Mouse (Mus musculus): Measurements from ENCODE around the gene Cox15. TPM values are rescaled to one million over a fixed set of nuclear protein-coding genes. Genes with fewer than 3 reads are reported as not detected.

Gene Cox15
- total RNA-seq, 2 experiments from 2014 or later = 34.9 to 44.9 TPM

DNA sequence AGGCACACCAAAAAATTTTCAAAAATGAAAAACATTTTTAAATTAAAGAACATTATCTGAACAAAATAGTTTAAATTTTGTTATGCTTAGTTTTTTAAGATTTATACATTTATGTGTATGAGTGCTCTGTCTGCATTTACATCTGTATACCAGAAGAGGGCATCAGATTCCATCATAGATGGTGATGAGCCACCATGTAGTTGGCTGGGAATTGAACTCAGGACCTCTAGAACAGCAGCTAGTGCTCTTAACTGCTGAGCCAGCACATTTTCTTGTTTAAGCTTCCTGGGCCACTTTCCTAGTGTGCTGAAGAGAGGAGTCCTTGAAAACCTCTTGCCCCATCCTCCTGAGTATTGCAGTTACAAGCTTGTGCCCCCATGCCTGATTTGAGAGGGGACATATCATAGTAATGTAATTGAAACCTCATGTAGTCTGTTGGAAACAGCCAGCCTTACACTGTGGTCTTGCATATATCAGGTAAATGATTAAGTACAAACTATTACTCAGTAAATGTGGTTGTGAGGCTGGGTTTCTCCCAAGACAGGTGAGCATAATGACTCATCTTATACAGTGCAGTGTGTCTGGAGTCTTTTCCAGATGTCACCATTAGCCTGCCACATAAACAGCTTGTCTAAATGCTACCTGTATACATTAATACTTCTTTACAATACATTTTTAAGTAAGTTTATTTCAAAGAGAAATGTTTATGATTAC is 8.9 kb upstream of the Cox15 start:
- DNase-seq = no peak

DNA sequence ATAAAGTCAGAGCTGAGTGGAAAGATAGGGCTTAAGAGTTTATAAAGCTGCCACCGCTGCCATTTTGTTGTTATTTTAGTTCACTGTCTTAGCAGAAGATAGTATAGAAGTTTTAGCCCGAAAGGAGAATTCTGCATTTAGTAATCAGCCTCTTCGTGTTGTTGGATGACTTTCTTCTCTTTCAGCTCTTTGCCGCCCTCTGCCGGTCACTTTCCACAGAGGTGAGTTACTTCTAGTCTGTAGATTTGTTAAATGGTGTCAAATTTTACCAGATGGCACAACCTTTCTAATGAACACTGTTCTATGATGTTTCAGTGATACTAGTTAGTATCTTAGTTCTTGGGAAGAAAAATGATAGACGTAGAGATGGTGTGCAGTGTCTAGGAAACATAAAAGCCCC is 7.7 kb upstream of the Cox15 start:
- DNase-seq = peak; percentile 84

DNA sequence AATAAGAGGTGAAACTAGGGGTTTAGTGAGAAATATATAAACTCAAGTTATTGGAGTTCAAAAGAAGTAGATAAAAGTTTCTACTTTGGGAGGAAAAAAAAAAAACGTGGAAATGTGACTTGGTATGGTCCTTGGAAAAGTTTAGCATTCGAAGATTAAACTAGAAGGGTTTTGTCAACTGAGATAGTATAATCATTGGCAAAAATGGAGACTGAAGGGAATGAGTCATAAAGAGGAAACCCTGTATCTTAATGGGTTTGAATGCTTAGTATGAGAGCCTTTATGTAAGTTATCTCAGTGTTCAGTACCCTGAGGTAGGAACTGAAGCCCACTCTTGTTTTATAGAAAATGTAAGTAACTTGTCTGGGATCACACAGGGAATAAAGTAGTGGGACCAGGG is 2.1 kb upstream of the Cox15 start:
- no peak for DNase-seq

DNA sequence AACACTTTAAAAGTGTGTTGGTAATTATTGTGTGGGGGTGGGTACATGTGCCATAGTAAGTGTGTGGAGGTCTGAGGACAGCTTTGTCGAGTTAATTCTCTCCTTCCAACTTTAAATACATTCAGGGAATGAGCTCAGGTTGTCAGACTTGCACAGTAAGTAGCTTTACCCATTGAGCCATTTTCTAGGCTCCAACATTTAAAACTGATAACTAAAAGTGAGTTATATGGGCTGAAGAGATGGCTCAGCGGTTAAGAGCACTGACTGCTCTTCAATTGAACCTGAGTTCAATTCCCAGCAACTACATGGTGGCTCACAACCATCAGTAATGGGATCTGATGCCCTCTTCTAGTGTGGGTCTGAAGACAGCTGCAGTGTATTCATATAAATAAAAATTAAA is 1.4 kb upstream of the Cox15 start:
- no peak for DNase-seq

DNA sequence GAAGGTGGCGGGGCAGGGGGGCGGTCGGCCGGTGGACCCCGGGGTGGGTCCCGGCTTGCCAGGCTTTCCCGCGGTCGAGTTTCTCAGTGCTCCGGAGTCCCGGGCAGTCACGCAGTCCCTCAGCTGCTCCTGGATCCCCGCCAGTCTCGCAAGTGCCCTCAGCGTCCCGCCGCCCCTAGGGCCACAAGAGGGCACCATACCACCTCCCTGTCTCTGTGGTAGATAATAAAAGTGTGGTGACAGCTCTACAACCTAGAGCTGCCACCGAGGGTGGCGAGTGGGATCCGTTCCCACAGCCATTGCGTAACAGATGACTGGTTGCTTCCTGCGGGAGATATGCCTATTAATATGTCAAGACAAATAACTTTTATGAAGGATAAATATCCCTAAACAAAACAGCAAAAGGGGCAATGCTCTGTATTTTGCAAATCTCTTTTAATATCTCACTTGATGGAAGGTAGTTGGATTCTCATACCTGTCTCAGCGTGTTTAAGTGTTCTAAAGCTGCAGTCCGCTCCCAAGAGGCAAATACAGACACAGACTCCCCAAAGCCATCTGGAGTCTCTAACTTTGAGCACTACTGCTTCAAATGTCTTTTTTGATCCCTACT is 531 bp upstream of the Cox15 start:
- DNase-seq = peak; percentile 95

DNA sequence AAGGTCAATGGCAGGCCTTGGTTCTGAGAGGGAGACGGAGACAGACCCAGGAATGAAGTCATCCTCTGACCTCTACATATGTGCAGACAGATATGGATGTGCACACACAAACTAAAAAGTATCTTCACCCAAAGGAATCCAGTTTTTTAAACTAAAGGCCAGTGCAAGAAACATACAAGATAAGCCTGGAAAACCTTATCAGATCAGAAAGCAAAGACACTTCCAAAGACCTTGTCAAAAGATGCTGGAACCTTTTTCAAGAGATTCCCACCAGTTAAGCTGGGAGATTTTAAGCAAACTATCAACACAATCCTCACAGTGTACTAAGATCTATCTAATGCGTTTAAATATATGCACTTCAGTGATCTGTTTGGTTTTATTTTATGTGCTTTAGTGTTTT is 2.8 kb downstream of the Cox15 start:
- DNase-seq = no peak

DNA sequence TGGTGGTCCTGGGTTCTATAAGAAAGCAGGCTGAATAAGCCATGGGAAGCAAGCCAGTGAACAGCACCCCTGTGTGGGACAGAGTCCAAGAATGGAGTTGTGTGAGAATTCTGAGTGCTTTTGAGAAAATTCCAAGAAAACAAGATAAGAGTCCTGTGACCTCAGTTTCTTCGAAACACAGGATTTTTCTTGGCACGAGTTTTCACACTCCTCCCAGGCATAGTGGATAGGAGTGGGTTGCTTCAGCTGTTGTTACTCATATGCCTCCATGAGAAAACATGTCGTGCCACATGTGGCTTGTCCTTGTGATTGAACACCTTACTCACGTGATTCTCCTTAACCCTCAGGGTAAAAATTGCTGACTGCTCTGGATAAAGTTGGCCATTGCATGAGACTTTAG is 4.9 kb downstream of the Cox15 start:
- DNase-seq = no peak

DNA sequence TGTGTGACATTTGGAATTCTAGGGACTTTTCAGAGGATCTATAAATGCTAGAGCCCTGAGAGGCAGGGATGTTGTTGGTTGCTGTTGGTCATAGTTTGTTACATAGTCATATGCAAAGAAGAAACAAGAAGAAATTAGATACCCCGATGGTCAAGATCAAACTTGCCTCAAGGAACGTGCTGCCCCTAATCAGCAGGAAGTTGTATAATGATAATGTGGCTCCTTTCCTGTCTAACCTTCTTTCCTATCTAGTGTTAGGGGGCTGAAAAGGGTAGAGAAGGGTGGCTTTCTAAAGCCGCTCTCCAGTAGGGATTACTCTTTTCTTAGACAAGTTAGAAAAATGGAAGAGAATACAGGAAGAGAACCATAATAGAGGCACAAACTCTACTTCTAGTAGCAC is 7.1 kb downstream of the Cox15 start:
- no peak for DNase-seq

DNA sequence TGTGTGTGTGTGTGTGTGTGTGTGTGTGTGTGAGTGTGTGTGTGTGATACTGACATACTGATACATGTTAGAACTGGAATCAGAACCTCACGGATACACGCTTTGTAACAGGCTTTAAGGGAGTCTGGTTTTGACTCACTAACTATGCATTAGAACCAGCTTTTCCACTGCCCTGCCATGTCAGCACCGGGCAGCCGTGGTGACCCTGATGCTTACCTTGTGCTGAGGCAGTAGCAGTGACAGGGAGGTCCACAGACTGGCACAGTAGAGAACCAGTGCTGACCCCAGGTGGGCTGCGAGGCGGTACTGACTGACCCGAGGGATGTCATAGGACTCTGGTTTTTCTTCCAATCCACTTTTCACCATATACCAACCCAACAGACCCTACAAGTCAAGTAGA is 9.4 kb downstream of the Cox15 start:
- no peak for DNase-seq

DNA sequence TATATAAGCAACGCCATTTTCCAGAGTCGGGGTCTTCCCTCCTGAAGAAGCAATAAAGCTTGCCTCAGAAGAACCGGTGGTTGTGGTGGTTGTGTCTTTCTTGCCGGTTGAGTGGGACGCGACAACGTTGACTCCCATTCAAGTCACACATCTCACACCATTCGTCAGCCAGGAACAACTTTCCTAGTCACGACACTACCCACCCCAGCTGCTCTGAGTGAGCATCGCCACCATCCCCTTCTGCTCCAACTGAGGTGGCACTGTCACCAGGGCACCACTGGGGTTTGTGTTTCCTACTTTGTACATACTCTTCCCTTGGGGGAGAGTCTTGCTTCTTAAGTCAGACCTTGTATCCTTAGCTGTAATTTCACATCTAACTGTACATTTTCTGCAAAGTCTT is 14.4 kb downstream of the Cox15 start:
- no peak for DNase-seq

DNA sequence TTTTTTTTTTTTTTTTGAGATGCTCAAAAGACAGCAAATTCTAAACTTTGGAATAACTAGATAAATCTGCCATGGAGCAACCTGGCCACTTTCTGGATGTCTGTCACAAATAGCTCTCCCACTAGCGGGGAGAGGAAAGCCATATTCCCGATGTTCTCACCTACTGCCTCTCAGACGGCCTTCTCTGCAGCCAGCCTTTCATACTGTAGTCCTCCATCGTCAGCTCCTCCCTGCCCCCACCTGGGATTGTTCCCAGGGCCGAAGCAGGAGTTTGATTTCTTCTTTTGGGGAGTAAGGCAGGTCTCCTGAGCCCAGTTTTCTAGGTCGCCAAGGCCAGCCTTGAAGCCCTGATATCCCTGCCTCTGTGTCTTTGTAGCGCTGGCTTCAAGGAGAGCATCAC is 21.6 kb downstream of the Cox15 start:
- DNase-seq = no peak

DNA sequence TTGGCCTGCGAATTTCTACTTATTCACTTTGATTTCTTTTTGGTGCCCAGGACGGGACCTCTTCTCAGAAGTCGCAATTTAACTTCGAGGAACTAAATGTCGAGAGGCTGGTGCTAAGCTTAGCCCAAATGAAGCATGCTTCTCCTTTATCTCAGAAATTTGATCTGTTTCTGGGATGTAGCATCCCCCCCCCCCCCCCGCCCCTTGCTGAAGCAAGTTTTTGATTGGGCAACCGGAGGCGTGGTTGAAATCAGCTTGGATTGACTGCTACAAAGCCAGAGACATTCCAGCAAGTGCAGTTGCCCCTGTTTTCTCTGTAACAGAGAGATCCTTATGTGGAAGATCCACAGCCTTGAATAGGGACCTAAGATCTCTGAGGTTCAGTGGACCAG is 22.8 kb downstream of the Cox15 start:
- DNase-seq = no peak

DNA sequence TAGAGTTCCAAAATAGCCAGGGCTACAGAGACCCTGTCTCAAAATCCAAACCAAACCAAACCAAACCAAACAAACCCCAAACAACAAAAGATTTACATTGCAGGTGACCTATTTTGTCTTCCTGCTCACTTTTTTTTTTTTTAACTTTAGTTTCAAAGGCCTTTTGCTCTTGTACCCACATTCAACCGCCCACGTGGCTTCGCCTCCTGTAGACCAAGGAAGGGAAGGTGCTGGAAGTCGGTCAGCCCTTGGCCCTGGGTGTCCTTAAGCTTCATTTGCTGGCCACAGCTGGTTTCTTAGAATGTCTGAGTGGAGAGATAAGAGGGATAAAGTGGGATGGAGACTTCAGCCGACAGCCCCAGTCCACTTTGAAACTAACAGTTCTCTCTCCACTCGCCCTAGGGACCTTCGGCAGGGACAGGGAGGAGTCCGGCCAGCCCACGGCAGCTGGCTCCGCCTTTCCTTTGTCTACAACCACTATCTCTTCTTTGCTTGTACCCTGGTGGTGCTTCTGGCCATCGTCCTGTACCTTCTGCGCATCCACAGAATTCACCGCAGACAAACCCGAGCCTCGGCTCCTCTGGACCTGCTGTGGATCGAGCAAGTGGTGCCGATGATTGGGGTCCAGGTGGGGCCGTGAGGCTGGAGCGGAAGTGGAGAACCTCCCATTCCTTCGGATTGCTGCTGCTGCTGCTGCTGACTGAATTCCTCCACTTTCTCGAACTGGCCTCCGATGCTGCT is 23.3 kb downstream of the Cox15 start:
- peak; percentile 30 for DNase-seq

DNA sequence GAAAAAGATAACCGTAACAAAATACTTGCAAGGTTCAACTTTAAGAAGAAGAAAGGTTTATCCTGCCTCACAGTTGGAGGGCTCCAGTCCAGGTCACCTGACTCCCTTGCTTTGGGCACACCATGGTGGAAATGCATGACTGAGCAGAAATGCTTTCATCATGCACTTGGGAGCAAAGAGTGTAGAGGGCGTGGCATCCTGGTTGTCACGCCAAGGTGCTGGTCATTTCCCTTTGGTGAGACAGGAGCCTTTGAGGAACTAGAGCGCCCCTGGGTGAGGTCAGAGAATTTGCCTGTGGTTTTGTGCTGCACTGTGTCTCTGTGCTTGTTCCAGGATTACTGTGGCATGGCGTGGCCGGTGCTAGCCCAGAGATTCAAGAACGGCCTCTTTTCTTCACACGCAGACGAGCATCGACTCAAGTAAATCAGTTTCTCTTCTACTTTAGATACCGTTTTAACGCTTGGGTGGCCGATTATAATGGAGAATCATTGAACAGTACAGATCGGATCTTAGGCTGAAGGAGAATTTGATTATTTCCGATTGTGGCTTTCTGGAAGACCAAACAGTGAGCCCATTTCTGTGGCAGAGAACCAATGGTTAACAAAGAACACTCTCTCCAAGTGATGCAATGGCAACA is 26.2 kb downstream of the Cox15 start:
- DNase-seq = no peak

DNA sequence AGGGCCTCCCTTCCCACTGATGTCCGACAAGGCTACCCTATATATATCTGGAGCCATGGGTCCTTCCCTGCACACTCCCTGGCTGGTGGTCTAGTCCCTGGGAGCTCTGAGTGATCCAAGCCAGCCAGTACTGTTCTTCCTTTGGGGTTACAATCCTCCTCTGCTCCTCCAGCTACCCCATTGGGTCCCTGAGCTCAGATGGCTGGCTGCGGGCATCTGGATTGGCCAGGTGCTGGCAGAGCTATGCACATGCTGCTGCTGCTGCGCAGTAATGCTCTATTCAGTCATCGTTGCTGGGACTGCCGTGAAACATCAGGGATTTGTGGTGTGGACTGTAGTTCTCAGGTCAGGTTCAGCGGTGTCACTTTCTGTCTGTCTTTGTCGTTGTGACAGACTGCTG is 28.0 kb downstream of the Cox15 start:
- no peak for DNase-seq

DNA sequence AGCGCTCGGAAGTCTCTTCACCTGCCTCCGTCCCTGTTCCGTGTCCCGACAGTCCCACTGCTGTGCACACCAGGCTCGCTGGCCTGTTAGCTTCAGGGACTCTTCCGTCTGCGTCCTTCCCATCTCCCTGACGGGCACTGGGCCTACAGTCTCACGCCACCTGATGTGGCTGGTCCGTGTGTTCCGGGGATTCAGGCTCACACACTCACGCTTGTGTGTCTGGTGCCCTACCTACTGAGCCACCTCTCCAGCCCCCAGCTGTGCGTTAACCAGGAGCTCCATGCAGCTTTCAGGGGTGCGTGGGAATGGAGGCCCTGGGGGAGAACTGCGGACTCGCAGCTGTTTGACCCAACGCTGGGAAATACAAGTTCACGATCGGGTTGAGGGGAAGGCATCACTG is 28.6 kb downstream of the Cox15 start:
- DNase-seq = no peak

DNA sequence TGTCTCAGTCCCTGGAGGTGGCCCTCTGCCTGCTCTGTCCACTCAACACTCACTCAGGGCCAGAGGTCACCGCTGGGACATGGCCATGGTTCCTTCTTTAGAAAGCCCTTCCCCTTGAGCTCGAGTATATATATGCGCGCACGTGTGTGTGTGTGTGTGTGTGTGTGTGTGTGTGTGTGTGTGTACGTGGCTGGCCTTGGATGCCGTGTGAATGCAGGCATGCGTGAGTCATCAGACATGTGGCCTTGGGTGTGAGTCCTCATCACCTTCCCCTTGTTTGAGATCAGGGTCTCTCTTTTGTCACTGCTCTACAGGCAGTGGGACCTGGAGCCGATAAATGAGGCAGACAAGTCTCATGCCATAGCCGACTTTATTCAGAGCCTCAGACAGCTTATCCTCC is 29.3 kb downstream of the Cox15 start:
- peak; percentile 57 for DNase-seq

DNA sequence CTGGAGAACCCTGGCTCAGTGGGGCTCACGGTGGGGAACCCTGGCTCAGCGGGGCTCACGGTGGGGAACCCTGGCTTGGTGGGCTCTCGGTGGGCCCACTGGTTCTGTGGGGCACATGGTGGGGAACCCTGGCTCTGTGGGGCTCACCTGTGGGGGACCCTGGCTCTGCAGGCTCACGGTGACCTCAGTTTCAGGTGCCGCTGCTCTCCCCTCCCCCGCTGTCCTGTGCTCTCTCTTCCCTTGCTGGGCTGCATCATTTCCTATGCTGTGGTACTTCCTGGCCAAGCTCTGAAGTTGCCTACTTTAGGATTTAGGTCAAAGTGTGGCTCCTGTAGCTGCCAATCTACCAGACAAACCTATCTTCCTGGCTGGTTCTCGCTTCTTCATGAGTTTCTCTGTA is 29.9 kb downstream of the Cox15 start:
- no peak for DNase-seq

DNA sequence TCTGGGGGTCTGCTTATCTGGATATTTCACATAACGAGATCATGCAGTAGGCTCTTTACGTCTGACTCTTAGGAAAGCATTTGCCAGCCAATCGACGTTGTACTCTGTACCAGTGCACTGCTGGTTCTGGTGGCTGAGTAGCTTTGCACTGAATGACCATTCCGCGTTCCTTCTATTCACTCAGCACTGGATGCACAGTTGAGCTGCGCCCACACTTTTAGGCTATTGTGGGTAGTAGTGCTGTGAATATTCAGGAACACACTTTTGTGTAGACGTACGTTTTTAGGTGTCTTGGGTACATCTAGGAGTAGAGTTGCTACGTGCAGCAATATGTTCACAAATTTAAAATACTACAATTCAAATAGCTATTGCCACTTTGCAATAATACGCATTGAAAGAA is 32.7 kb downstream of the Cox15 start:
- DNase-seq = no peak

DNA sequence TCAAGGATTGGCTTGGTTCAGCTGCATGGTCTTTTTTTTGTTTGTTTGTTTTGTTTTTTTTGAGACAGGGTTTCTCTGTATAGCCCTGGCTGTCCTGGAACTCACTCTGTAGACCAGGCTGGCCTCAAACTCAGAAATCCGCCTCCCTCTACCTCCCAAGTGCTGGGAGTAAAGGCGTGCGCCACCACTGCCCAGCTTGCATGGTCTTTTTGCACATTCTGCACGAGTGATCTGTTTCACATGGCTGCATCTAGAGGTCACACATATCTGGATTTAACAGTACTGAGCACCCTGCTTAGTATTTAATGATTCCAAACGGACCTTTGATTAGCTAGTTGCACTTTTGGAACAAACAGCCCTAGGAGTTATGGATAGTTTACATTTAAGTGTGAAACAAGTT is 40.8 kb downstream of the Cox15 start:
- DNase-seq = no peak

DNA sequence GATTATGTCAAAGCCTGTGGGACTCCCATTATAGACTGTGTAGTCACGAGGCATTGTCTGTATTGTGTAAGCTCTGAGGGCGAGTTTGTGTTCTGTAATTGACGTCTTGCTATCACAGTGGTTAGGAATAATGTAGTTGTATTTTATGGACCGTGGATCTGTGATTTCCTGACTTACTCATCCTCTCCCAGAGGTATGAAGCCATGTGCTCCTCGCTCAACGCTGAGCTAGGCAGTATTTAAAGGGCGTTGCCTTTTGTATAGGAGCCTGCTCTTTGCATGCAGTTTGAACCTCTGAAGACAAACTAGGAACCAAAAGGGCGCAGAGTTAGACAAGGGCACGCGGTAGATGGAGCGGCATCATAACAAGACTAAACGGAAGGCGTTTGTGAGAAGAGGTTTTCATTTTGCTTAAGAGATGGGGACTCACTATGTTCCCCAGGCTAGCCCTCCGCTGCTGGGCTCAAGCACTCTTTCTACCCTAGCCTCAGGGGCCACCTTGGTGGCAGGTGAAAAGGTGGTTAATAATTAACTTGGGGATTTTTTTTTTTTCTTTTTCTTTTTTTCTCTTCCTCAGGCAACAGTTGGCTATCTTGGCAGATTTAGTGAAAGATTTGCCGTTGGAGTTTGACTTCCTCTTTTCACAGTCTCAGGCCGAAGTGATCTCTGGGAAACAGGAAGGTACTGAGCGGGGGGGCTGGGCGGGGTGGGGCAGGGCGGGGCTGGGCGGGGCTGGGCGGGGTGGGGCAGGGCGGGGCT is 41.5 kb downstream of the Cox15 start:
- no peak for DNase-seq

DNA sequence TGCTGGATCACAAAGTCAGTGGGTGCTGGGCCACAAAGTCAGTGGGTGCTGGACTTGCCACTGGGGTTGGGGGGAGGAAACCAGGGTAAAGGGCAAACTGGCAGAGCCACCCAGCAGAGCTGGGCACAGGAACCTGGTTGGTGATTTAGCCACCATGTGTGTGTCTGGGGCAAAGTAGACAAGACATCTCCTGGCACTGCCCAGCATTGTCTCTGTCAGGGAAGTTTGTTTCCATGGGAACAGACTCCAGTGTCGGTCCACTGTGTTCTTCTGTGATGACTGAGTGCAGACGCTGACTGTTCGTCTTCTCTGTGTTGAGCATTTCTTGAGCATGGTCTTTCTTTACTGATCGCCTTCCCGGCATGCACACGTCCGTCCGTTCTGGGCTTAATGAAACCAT is 43.5 kb downstream of the Cox15 start:
- DNase-seq = no peak

DNA sequence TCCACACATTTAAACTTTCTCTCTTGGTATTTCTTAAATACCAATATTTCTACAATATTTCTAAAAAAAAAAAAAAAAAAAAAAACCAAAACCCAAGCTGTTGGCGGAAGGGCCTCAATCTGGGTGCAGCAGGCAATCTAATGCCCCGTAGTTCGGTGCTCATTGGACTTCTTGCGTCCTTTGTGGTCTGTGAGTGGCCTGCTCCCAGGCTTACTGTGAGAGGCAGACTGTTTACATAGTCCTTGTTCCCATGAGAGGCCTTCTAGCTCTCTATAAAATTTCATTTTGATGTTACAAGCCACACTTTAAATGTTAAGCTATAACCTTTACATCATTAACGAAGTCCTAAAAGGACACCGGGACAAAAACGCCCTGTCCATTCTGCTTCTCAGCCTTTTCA is 44.6 kb downstream of the Cox15 start:
- no peak for DNase-seq
